Mouse (Mus musculus) lung, embryonic 15.5 days (tissue): Measurements from ENCODE around the gene Mllt10. TPM values are rescaled to one million over a fixed set of nuclear protein-coding genes. Genes with fewer than 3 reads are reported as not detected.

Experiments used
- ATAC-seq: fragments of 200-750 bp; cut with Nextera tagmentation; 2 replicates; pipeline ENCODE4 v1.8.0; 2017; ENCODE audit warnings: moderate number of reproducible peaks, borderline replicate concordance; ENCODE audit not compliant: low FRiP score, low TSS enrichment; ENCODE audit errors: extremely low read depth
- H3K27ac ChIP-seq: fragments of 300-500 bp; sonication (generic); 2 replicates; pipeline ENCODE4 v1.5.1; 2015; ENCODE audit warnings: moderate library complexity, mild to moderate bottlenecking, inconsistent platforms
- H3K27me3 ChIP-seq: fragments of 300-500 bp; sonication (generic); 2 replicates; pipeline ENCODE4 v1.6.1; 2015; ENCODE audit warnings: inconsistent platforms
- H3K36me3 ChIP-seq: fragments of 300-500 bp; sonication (generic); 2 replicates; pipeline ENCODE4 v1.6.1; 2015; ENCODE audit warnings: inconsistent platforms
- H3K4me1 ChIP-seq: fragments of 300-500 bp; sonication (generic); 2 replicates; pipeline ENCODE4 v1.6.1; 2015; ENCODE audit warnings: inconsistent platforms
- H3K4me2 ChIP-seq: fragments of 300-500 bp; sonication (generic); 2 replicates; pipeline ENCODE4 v1.6.1; 2015; ENCODE audit warnings: inconsistent platforms, mild to moderate bottlenecking, moderate library complexity
- H3K4me3 ChIP-seq: fragments of 300-500 bp; sonication (generic); 2 replicates; pipeline ENCODE4 v1.5.1; 2015; ENCODE audit warnings: mild to moderate bottlenecking, inconsistent platforms
- H3K9ac ChIP-seq: fragments of 300-500 bp; sonication (generic); 2 replicates; pipeline ENCODE4 v1.6.1; 2015; ENCODE audit warnings: inconsistent platforms
- H3K9me3 ChIP-seq: fragments of 300-500 bp; sonication (generic); 2 replicates; pipeline ENCODE4 v1.6.1; 2016; ENCODE audit warnings: inconsistent platforms
- WGBS: fragments of 180-500 bp; shearing (Covaris S2); methylation state at CpG from one replicate; pipeline ENCODE4 v1.1.7; 2015; 5-methylcytosine and 5-hydroxymethylcytosine counted together
- polyA plus RNA-seq: library from polyadenylated mRNA; unstranded; fragments of >200 nt; fragmentation: Nextera tagmentation; extraction: Ambion mirVana; gene quantifications from 2 replicates; pipeline ENCODE4 v1.2.1, GENCODE M21; 2015

Gene Mllt10
- polyA plus RNA-seq, 1 experiment from 2014 or later = 58.9 TPM

GRCm38 (mm10) chr2:18055929-18056785 is 1.1 kb downstream of the Mllt10 start:
- ATAC-seq = peak; percentile 92
- Histone ChIP-seq H3K36me3 (no peaks in the 10 kb centered on the region), H3K9ac (peak overlapping the region; percentile 91), H3K4me1 (peaks cover 27% of the 10 kb centered on the region), H3K27ac (peak overlapping the region; percentile 99), H3K4me3 (peak overlapping the region; percentile 63), H3K9me3 (no peaks in the 10 kb centered on the region), H3K4me2 (peak overlapping the region; percentile 93), H3K27me3 (no peaks in the 10 kb centered on the region)
- under 1% methylated on average over 53 of the region's 66 CpGs for WGBS

GRCm38 (mm10) chr2:18056786-18057255 is 1.8 kb downstream of the Mllt10 start:
- Histone ChIP-seq H3K27ac (peak overlapping the region; percentile 99), H3K36me3 (no peaks in the 10 kb centered on the region), H3K27me3 (no peaks in the 10 kb centered on the region), H3K4me2 (peak overlapping the region; percentile 93), H3K9ac (peak overlapping the region; percentile 91), H3K4me3 (peak overlapping the region; percentile 63), H3K9me3 (no peaks in the 10 kb centered on the region), H3K4me1 (peaks cover 27% of the 10 kb centered on the region)
- WGBS = under 1% methylated on average over 35 of the region's 50 CpGs
- peak; percentile 99 for ATAC-seq

- ATAC-seq = no peak
- Histone ChIP-seq H3K9me3 (no peaks in the 10 kb centered on the region), H3K27ac (peak overlapping the region; percentile 99), H3K4me1 (peaks cover 27% of the 10 kb centered on the region), H3K4me2 (peak overlapping the region; percentile 93), H3K9ac (peak overlapping the region; percentile 91), H3K27me3 (no peaks in the 10 kb centered on the region), H3K36me3 (no peaks in the 10 kb centered on the region), H3K4me3 (peak overlapping the region; percentile 63)
- WGBS = under 1% methylated on average over 48 of the region's 48 CpGs
Measured at GRCm38 (mm10) chr2:18057336-18058145, 2.5 kb downstream of the Mllt10 start.

GRCm38 (mm10) chr2:18058146-18058708 is 3.2 kb downstream of the Mllt10 start:
- Histone ChIP-seq H3K9me3 (no peaks in the 10 kb centered on the region), H3K27ac (peak overlapping the region; percentile 99), H3K4me3 (peak overlapping the region; percentile 63), H3K4me2 (peak overlapping the region; percentile 93), H3K36me3 (no peaks in the 10 kb centered on the region), H3K4me1 (peaks cover 27% of the 10 kb centered on the region), H3K9ac (peak overlapping the region; percentile 91), H3K27me3 (no peaks in the 10 kb centered on the region)
- no peak for ATAC-seq
- 21% methylated on average over 9 of the region's 9 CpGs for WGBS

- no peaks in the 10 kb centered on the region for H3K36me3 ChIP-seq
- no peak overlapping the region for H3K4me2 ChIP-seq
- no peak overlapping the region for H3K4me3 ChIP-seq
- no peaks in the 10 kb centered on the region for H3K9me3 ChIP-seq
- H3K9ac ChIP-seq = no peak overlapping the region
- H3K4me1 ChIP-seq = peaks cover 19% of the 10 kb centered on the region
- no peaks in the 10 kb centered on the region for H3K27me3 ChIP-seq
- ATAC-seq = no peak
- H3K27ac ChIP-seq = no peak overlapping the region
- 36% methylated on average over 2 of the region's 2 CpGs for WGBS
Measured at GRCm38 (mm10) chr2:18059063-18059462, 4.0 kb downstream of the Mllt10 start.

- Histone ChIP-seq H3K4me3 (no peak overlapping the region), H3K4me1 (peaks cover 17% of the 10 kb centered on the region), H3K4me2 (no peak overlapping the region), H3K36me3 (no peaks in the 10 kb centered on the region), H3K27me3 (no peaks in the 10 kb centered on the region), H3K9me3 (no peaks in the 10 kb centered on the region), H3K9ac (no peak overlapping the region), H3K27ac (no peak overlapping the region)
- WGBS = 93% methylated on average over 1 of the region's 1 CpGs
- ATAC-seq = no peak
Measured at GRCm38 (mm10) chr2:18059891-18060290, 4.9 kb downstream of the Mllt10 start.

GRCm38 (mm10) chr2:18060396-18060795 is 5.4 kb downstream of the Mllt10 start:
- H3K27ac ChIP-seq = no peak overlapping the region
- H3K9me3 ChIP-seq = no peaks in the 10 kb centered on the region
- peaks cover 14% of the 10 kb centered on the region; the same call in 1 of the 2 replicates for H3K4me1 ChIP-seq
- H3K9ac ChIP-seq = no peak overlapping the region
- no peaks in the 10 kb centered on the region for H3K27me3 ChIP-seq
- no peak overlapping the region for H3K4me3 ChIP-seq
- 90% methylated on average over 1 of the region's 1 CpGs for WGBS
- no peaks in the 10 kb centered on the region for H3K36me3 ChIP-seq
- no peak for ATAC-seq
- no peak overlapping the region for H3K4me2 ChIP-seq

- H3K36me3 ChIP-seq = peaks cover 7% of the 10 kb centered on the region
- H3K9ac ChIP-seq = peak overlapping the region; percentile 92
- H3K27me3 ChIP-seq = no peaks in the 10 kb centered on the region
- ATAC-seq = peak; percentile 21
- peaks cover 15% of the 10 kb centered on the region for H3K4me1 ChIP-seq
- under 1% methylated on average over 18 of the region's 18 CpGs for WGBS
- H3K4me2 ChIP-seq = peak overlapping the region; percentile 63
- H3K9me3 ChIP-seq = no peaks in the 10 kb centered on the region
- peak overlapping the region; percentile 99 for H3K27ac ChIP-seq
- peak overlapping the region; percentile 69 for H3K4me3 ChIP-seq
Measured at GRCm38 (mm10) chr2:18063763-18064251, 8.8 kb downstream of the Mllt10 start.

GRCm38 (mm10) chr2:18064356-18064858 is 9.4 kb downstream of the Mllt10 start:
- WGBS = under 1% methylated on average over 53 of the region's 58 CpGs
- peak; percentile 96 for ATAC-seq
- peak overlapping the region; percentile 99 for H3K27ac ChIP-seq
- peak overlapping the region; percentile 69 for H3K4me3 ChIP-seq
- H3K9ac ChIP-seq = peak overlapping the region; percentile 92
- H3K4me1 ChIP-seq = peaks cover 9% of the 10 kb centered on the region
- H3K36me3 ChIP-seq = peaks cover 7% of the 10 kb centered on the region
- no peaks in the 10 kb centered on the region for H3K27me3 ChIP-seq
- peak overlapping the region; percentile 77 for H3K4me2 ChIP-seq
- no peaks in the 10 kb centered on the region for H3K9me3 ChIP-seq

GRCm38 (mm10) chr2:18064941-18065707 is 10.1 kb downstream of the Mllt10 start:
- ATAC-seq = peak; percentile 78
- peak overlapping the region; percentile 77 for H3K4me2 ChIP-seq
- under 1% methylated on average over 78 of the region's 85 CpGs for WGBS

GRCm38 (mm10) chr2:18065708-18066030 is 10.6 kb downstream of the Mllt10 start:
- Histone ChIP-seq H3K9ac (peak overlapping the region; percentile 59), H3K4me3 (peak overlapping the region; percentile 69), H3K36me3 (peaks cover 7% of the 10 kb centered on the region), H3K9me3 (no peaks in the 10 kb centered on the region), H3K27me3 (no peaks in the 10 kb centered on the region), H3K27ac (peak overlapping the region; percentile 99), H3K4me2 (peak overlapping the region; percentile 77), H3K4me1 (peaks cover 9% of the 10 kb centered on the region)
- no peak for ATAC-seq
- WGBS = 5% methylated on average over 6 of the region's 6 CpGs

More at GRCm38 (mm10) chr2:18064941-18065707, 10.1 kb downstream of the Mllt10 start:
- Histone ChIP-seq H3K4me3 (peak overlapping the region; percentile 69), H3K27me3 (no peaks in the 10 kb centered on the region), H3K4me1 (peaks cover 9% of the 10 kb centered on the region), H3K36me3 (peaks cover 7% of the 10 kb centered on the region), H3K27ac (peak overlapping the region; percentile 99), H3K9ac (peak overlapping the region; percentile 92), H3K9me3 (no peaks in the 10 kb centered on the region)
